Mouse (Mus musculus) heart, postnatal 0 days (tissue): ENCODE measurements around the gene Xxylt1.

Source experiments
- CTCF ChIP-seq: IDR thresholded peaks from 2 replicates; pipeline ENCODE4 v1.5.1; 2016; ENCODE audit warnings: antibody characterized with exemption, control low read depth, low read depth
- EP300 ChIP-seq: IDR thresholded peaks from 2 replicates; pipeline ENCODE4 v1.6.1; 2016; ENCODE audit warnings: antibody characterized with exemption, low read depth

- no peak for TF ChIP-seq CTCF
- no peak for TF ChIP-seq EP300
These were observed 121.0 kb downstream of the Xxylt1 start for GRCm38 (mm10) chr16:30960266-30960665.
